Mouse (Mus musculus) cerebellum, adult (tissue): ENCODE results near the gene 2410004B18Rik.
"Not testable (repeated sequence)": the region's sequence is repeated elsewhere in the genome, so short reads cannot be mapped to it uniquely, and the experiment has no call there.

Experiments
- ATAC-seq: cut with Nextera tagmentation; 2 replicates; pipeline ENCODE4 v1.9.2; 2017; ENCODE audit warnings: mild to moderate bottlenecking, moderate library complexity, mixed read lengths; ENCODE audit not compliant: insufficient number of reproducible peaks, low FRiP score, low TSS enrichment

2410004B18Rik gene

GRCm38 (mm10) chr3:145963101-145964017, 25.5 kb downstream of the 2410004B18Rik start:
- ATAC-seq, result no peak; the same call in 1 of the 2 replicates

- ATAC-seq, result no peak
Measured at GRCm38 (mm10) chr3:145964018-145964387, 26.2 kb downstream of the 2410004B18Rik start.

- ATAC-seq, result no peak
Measured at GRCm38 (mm10) chr3:145964473-145964872, 26.7 kb downstream of the 2410004B18Rik start.

- not testable (repeated sequence) for ATAC-seq
Measured at GRCm38 (mm10) chr3:145965583-145965982, 27.8 kb downstream of the 2410004B18Rik start.

GRCm38 (mm10) chr3:145966806-145967205, 29.0 kb downstream of the 2410004B18Rik start:
- no peak for ATAC-seq

- no peak for ATAC-seq
Measured at GRCm38 (mm10) chr3:145969031-145969501, 31.3 kb downstream of the 2410004B18Rik start.

- no peak for ATAC-seq
Measured at GRCm38 (mm10) chr3:145971501-145971900, 33.7 kb downstream of the 2410004B18Rik start.

- no peak for ATAC-seq
Measured at GRCm38 (mm10) chr3:145974986-145975385, 37.2 kb downstream of the 2410004B18Rik start.

GRCm38 (mm10) chr3:145985333-145985925, 47.6 kb downstream of the 2410004B18Rik start:
- no peak for ATAC-seq

- ATAC-seq, result no peak
Measured at GRCm38 (mm10) chr3:145986317-145987001, 48.6 kb downstream of the 2410004B18Rik start.

- no peak for ATAC-seq
Measured at GRCm38 (mm10) chr3:145987268-145987969, 49.6 kb downstream of the 2410004B18Rik start, which contains the start of gene Syde2. Gene Syde2, plus strand, starts transcription at chr3:145987870.

- peak; percentile 47; the same call in 1 of the 2 replicates for ATAC-seq
Measured at GRCm38 (mm10) chr3:145987970-145988683, 50.3 kb downstream of the 2410004B18Rik start.

GRCm38 (mm10) chr3:145988684-145989575, 51.1 kb downstream of the 2410004B18Rik start:
- ATAC-seq, result no peak

GRCm38 (mm10) chr3:145989576-145990081, 51.8 kb downstream of the 2410004B18Rik start:
- no peak for ATAC-seq

- ATAC-seq, result no peak
Measured at GRCm38 (mm10) chr3:145991130-145991529, 53.3 kb downstream of the 2410004B18Rik start.

GRCm38 (mm10) chr3:145991976-145992730, 54.3 kb downstream of the 2410004B18Rik start:
- ATAC-seq, result no peak

- ATAC-seq, result no peak
Measured at GRCm38 (mm10) chr3:145992796-145993195, 55.0 kb downstream of the 2410004B18Rik start.
